Mouse (Mus musculus) heart, postnatal 0 days (tissue): Measurements from ENCODE around the gene Gm17387. TPM values are rescaled to one million over a fixed set of nuclear protein-coding genes. Genes with fewer than 3 reads are reported as not detected.
A peak's percentile ranks its signal among the peaks of the same experiment; 100 is the strongest.
"Not testable (repeated sequence)": the region's sequence is repeated elsewhere in the genome, so short reads cannot be mapped to it uniquely, and the experiment has no call there.

Experiments
- ATAC-seq: fragments of 200-750 bp; cut with Nextera tagmentation; 2 replicates; pipeline ENCODE4 v1.8.0; 2017; ENCODE audit warnings: low read depth, moderate number of reproducible peaks, moderate library complexity; ENCODE audit not compliant: insufficient read depth
- DNase-seq: peaks from one replicate; pipeline ENCODE4 v3.0.0-alpha.2; 2016; ENCODE audit warnings: low spot score
- H3K27ac ChIP-seq: fragments of 300-500 bp; sonication (generic); 2 replicates; pipeline ENCODE4 v1.5.1; 2014; ENCODE audit warnings: low read depth, mild to moderate bottlenecking
- H3K27me3 ChIP-seq: fragments of 300-500 bp; sonication (generic); 2 replicates; pipeline ENCODE4 v1.6.1; 2014; ENCODE audit warnings: low read length, mixed read lengths; ENCODE audit not compliant: control insufficient read depth, insufficient read depth
- H3K36me3 ChIP-seq: fragments of 300-500 bp; sonication (generic); replicated peaks from 2 replicates; pipeline ENCODE4 v1.6.1; 2014; ENCODE audit warnings: low read length, mixed read lengths; ENCODE audit not compliant: control insufficient read depth, insufficient read depth
- H3K4me1 ChIP-seq: fragments of 300-500 bp; sonication (generic); 2 replicates; pipeline ENCODE4 v1.6.1; 2014; ENCODE audit warnings: antibody characterized with exemption; ENCODE audit not compliant: control insufficient read depth, insufficient read depth
- H3K4me2 ChIP-seq: fragments of 300-500 bp; sonication (generic); 2 replicates; pipeline ENCODE4 v1.6.1; 2014; ENCODE audit warnings: low read depth, mild to moderate bottlenecking, low read length, moderate library complexity
- H3K4me3 ChIP-seq: fragments of 300-500 bp; sonication (generic); 2 replicates; pipeline ENCODE4 v1.5.1; 2014; ENCODE audit warnings: low read depth, low read length
- H3K9ac ChIP-seq: fragments of 300-500 bp; sonication (generic); replicated peaks from 2 replicates; pipeline ENCODE4 v1.6.1; 2014; ENCODE audit warnings: low read depth, low read length, mixed read lengths
- H3K9me3 ChIP-seq: fragments of 300-500 bp; sonication (generic); replicated peaks from 2 replicates; pipeline ENCODE4 v1.6.1; 2016; ENCODE audit warnings: low read length; ENCODE audit not compliant: control insufficient read depth
- CTCF ChIP-seq: IDR thresholded peaks from 2 replicates; pipeline ENCODE4 v1.5.1; 2016; ENCODE audit warnings: antibody characterized with exemption, control low read depth, low read depth
- EP300 ChIP-seq: IDR thresholded peaks from 2 replicates; pipeline ENCODE4 v1.6.1; 2016; ENCODE audit warnings: antibody characterized with exemption, low read depth
- WGBS: fragments of 180-500 bp; shearing (Covaris S2); extraction: QIAGEN DNeasy Blood & Tissue Kit; methylation state at CpG from one replicate; pipeline ENCODE4 v1.1.7; 2014; 5-methylcytosine and 5-hydroxymethylcytosine counted together
- polyA plus RNA-seq: library from polyadenylated mRNA; unstranded; fragments of >200 nt; fragmentation: Nextera tagmentation; extraction: Ambion mirVana; gene quantifications from 2 replicates; pipeline ENCODE4 v1.2.1, GENCODE M21; 2015
- total RNA-seq: library from RNA; depleted of rRNA; stranded (reverse); fragments of >200 nt; gene quantifications from 2 replicates; pipeline ENCODE4 v1.2.3, GENCODE M21; 2014; ENCODE audit warnings: low replicate concordance

Gm17387 gene
- total and polyA plus RNA-seq, 2 experiments from 2014 or later, result not detected

DNA sequence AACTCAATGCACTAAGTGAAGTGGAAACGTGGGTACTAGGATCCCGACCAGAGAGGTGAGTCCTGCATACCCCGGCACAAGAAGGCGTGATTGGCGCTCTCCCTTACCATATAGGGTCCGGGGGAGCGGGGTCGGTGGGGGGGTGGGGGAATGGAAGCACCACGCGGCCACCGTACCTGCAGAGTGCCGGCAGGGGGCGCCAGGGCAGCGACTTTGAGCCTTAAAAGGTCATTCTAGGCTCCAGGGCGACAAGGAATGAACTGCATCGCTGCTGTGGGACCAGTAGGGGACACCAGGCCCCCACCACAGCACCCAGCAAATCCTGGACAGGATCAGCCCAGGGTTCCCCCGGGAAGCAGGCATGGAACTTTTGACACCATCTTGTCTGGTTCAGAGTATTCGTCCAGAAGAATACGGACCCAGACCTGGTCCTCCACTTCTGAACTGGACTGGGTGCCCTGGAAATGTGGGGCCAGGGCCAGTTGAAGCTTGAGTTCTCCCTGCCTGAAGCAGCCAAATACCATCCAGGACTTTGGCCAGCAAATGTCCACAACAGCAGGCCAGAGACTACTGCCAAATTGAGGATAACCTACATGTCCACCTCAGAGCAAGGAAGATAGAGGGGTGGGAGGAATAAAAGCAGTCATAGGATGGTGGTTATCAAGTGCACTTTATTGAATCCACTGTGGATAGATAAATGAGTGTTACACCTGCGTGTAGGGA, 19.8 kb upstream of the Gm17387 start:
- ATAC-seq (peak; percentile 92), DNase-seq (peak; percentile 90)
- peak; percentile 82 for TF ChIP-seq CTCF
- TF ChIP-seq EP300, result no peak
- no peaks in the 10 kb centered on the region for H3K36me3 ChIP-seq
- peak overlapping the region; percentile 61 for H3K4me3 ChIP-seq
- H3K9me3 ChIP-seq, result no peaks in the 10 kb centered on the region
- WGBS, result 9% methylated on average over 20 of the region's 20 CpGs
- no peaks in the 10 kb centered on the region for H3K27me3 ChIP-seq
- peak overlapping the region; percentile 79 for H3K27ac ChIP-seq
- H3K4me1 ChIP-seq, result peaks cover 14% of the 10 kb centered on the region; the same call in 1 of the 2 replicates
- H3K9ac ChIP-seq, result peak overlapping the region; percentile 60; the same call in 1 of the 2 replicates
- H3K4me2 ChIP-seq, result peak overlapping the region; percentile 61

DNA sequence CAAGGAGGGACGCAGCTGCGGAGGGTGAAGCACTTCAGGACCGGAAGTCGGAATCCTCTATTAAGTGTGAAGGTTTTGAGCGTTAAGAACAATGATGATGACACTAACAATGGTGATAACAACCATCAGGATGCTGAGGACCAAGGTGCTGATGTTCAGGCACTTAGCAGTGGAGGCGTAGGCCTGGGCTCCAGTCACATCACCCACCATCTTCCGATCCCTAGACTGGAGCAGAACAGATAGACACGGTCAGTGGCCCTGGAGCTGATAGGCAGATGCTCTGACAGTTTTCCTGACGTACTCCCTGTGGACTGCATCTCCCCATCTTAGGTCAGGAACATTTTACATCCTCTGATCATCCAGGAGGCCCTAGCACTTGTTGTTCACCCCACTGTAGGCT, 19.3 kb upstream of the Gm17387 start:
- H3K4me3 ChIP-seq, result peak overlapping the region; percentile 61
- H3K9me3 ChIP-seq, result no peaks in the 10 kb centered on the region
- no peaks in the 10 kb centered on the region for H3K36me3 ChIP-seq
- peaks cover 14% of the 10 kb centered on the region; the same call in 1 of the 2 replicates for H3K4me1 ChIP-seq
- 71% methylated on average over 9 of the region's 9 CpGs for WGBS
- H3K27me3 ChIP-seq, result no peaks in the 10 kb centered on the region
- peak overlapping the region; percentile 60; the same call in 1 of the 2 replicates for H3K9ac ChIP-seq
- no peak for DNase-seq
- peak overlapping the region; percentile 61 for H3K4me2 ChIP-seq
- TF ChIP-seq CTCF (no peak), EP300 (no peak)
- peak overlapping the region; percentile 79 for H3K27ac ChIP-seq
- no peak for ATAC-seq

DNA sequence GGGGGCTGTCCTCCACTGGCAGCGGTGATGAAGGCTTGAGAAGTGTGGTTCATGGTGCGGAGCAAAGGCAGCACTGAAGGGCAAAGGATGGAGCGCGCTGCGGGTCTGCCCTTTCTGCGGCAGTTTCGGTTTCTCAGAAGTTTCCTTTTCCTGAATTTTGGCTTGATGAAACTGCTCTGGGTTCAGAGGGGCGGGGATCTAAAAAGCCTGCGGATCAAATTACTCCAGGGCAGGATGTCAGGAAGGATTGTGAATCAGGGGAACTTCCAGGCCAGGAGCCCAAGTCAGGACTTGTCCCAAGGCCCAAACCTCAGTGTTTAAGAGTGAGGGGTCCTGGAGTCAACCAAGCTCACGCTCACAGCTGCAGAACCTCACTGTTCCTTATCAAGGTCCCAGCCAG, 18.3 kb upstream of the Gm17387 start, which contains the start of gene Ifitm3:
Gene Ifitm3 (minus strand): TSS at position 178 of the 400 bp plus-strand sequence.
- peak within 1 kb of the TSS; percentile 79 for H3K27ac ChIP-seq
- peak within 1 kb of the TSS; percentile 60; the same call in 1 of the 2 replicates for H3K9ac ChIP-seq
- no peaks in the 10 kb centered on the region for H3K36me3 ChIP-seq
- peak; percentile 31 for ATAC-seq
- no peaks in the 10 kb centered on the region for H3K9me3 ChIP-seq
- peak within 1 kb of the TSS; percentile 61 for H3K4me2 ChIP-seq
- DNase-seq, result peak; percentile 76
- H3K27me3 ChIP-seq, result no peaks in the 10 kb centered on the region
- TF ChIP-seq CTCF, result no peak
- TF ChIP-seq EP300, result no peak
- H3K4me1 ChIP-seq, result peaks cover 14% of the 10 kb centered on the region; the same call in 1 of the 2 replicates
- peak within 1 kb of the TSS; percentile 61 for H3K4me3 ChIP-seq
- WGBS, result 18% methylated on average over 10 of the region's 10 CpGs

DNA sequence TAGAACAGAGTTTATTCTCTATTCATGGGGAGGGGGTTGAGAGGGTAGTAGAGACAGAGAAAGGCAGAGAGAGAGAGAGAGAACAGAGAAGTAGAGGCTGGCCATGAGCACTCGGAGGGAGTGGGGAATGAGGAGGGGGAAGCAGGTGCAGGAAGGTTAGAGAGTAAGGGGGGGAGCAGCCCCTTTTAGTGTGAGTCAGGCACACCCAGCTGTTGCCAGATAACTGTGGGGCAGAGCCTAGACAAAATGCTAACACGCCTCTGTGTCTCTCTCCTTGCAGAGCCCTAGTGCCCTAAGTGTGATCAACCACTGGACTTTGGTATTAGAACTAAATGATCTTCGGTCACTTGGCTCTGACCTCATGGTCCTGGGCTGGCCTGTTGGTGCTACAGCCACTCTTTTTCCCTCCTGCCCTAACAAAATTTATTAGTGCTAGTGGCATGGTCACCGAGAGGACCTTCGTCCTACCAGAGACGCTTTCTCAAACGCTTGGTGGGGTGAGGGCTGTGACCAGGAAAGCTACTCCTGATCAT, 17.6 kb upstream of the Gm17387 start:
- Histone ChIP-seq H3K9ac (no peak overlapping the region), H3K27ac (peak overlapping the region; percentile 79), H3K36me3 (no peaks in the 10 kb centered on the region), H3K27me3 (no peaks in the 10 kb centered on the region), H3K4me2 (no peak overlapping the region), H3K4me3 (no peak overlapping the region), H3K4me1 (peaks cover 14% of the 10 kb centered on the region; the same call in 1 of the 2 replicates), H3K9me3 (no peaks in the 10 kb centered on the region)
- no peak for DNase-seq
- TF ChIP-seq CTCF (no peak), EP300 (no peak)
- ATAC-seq, result no peak
- WGBS, result 87% methylated on average over 7 of the region's 7 CpGs

DNA sequence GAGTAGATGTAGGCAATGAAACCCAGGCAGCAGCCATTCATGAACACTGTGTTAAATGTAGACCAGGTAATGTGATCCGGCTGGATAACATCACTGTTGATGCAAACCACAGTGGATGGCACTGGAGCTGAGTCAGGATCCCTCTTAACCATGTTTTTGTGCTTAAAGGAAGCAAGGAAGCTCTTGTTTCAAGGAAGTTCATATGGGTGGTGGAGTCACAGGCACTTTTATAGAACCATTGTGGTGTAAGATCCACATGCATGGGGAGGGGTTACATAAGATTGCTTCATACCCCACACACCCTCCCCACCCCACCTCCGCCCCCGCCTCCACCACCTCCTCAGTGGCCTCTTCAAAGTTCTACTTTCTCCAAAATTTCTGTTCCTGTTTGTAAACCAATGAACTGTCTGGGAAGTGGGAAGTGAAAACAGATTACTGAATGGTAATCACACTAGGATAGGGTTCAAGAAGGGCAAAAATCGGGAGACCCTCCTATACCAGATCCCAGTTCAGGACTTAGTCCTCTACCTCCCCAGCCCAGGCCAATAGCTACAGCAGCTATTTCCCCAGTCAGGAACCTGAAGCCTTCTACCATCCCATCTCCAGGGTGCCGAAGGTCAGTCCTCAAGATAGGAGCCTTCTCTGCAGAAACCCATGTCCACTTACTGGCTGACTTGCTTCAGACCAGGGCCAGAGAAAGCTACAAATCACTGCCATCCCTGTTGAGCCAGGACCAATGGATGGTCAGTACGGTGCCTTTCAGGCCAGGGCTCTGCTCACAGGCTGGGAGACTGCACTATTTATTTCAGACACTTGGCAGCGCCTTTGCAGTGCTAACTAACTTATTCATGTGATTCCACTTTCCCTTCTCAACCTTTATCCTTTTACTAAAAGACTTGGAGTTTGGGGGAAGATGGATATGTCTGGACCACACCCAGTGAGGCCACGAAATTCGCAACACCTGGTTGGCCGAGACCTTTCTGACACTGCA, 11.9 kb upstream of the Gm17387 start:
- H3K27me3 ChIP-seq, result no peaks in the 10 kb centered on the region
- H3K9me3 ChIP-seq, result no peaks in the 10 kb centered on the region
- TF ChIP-seq CTCF (no peak), EP300 (no peak)
- DNase-seq (no peak), ATAC-seq (no peak)
- H3K9ac ChIP-seq, result no peak overlapping the region
- H3K4me1 ChIP-seq, result no peaks in the 10 kb centered on the region
- no peak overlapping the region for H3K4me2 ChIP-seq
- no peak overlapping the region for H3K27ac ChIP-seq
- 77% methylated on average over 10 of the region's 10 CpGs for WGBS
- no peak overlapping the region for H3K4me3 ChIP-seq
- no peaks in the 10 kb centered on the region for H3K36me3 ChIP-seq

DNA sequence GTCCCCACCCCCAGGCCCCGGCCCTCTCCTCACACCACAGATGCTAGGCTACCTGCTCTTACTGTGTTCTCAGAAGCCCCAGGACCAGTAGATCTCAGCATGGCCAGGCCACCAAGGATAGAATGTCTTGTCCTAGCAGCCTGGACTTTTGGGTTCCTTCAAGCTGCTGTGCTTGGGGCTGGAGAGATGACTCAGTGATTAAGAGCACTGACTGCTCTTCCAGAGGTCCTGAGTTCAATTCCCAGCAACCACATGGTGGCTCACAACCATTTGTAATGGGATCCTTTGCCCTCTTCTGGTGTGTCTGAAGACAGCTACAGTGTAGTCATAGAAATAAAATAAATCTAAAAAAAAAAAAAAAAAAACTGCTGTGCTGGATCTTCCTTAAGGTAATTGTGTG, 11.1 kb upstream of the Gm17387 start, which contains the start of gene Ifitm6:
Gene Ifitm6 (minus strand): TSS at position 101 of the 400 bp plus-strand sequence.
- H3K9ac ChIP-seq, H3K4me3 ChIP-seq, H3K27ac ChIP-seq, H3K9me3 ChIP-seq, DNase-seq, H3K36me3 ChIP-seq, ATAC-seq, H3K4me1 ChIP-seq, H3K27me3 ChIP-seq, H3K4me2 ChIP-seq: not testable (repeated sequence)
- WGBS, result 81% methylated on average over 1 of the region's 1 CpGs
